24 mouse cellular contexts compared by ENCODE assay signal in the genomic region with DNA sequence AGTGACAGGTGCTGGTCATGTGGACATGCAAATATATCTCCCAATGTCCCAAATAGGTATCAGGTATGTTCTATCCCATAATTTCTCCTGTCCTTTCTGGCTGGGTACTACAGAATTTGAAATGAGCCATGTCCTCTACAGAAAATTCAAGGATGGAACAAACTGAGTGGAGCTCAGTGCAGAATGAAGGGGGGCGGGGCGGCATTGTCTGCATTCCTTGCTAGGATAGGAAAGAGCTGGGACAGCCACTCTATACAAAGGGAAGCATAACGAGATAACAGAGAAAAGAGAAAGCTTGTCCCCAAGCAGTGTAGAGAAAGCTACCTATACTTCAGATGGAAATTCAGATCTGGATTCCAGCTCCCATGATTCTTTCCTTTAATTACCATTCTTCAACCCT.
"Had no signal": no experiment of that assay in that cellular context is flagged by ENCODE, and none has a peak within 500 bp of the region (broad histone marks: within the 10 kb centered on the region; RNA-seq: fewer than 3 reads in every experiment).

No protein-coding gene starts in this region.

- H3K4me2 ChIP-seq: heart, embryonic 11.5 days; hindbrain, embryonic 13.5 days; hindbrain, embryonic 15.5 days; kidney, embryonic 15.5 days; limb, embryonic 12.5 days; liver, embryonic 11.5 days; liver, embryonic 13.5 days; liver, embryonic 15.5 days had no signal

- DNase-seq: gastrocnemius, postnatal 14 days; gastrocnemius, postnatal 36 days; heart, adult 18-20 months; heart, postnatal 14 days; kidney, adult 11 months; kidney, adult 2 months; kidney, adult 9 months; kidney, postnatal 14 days; kidney, postnatal 36 days; liver; liver, embryonic 13.5 days; liver, postnatal 0 days had no signal

- H3K4me1 ChIP-seq: liver, embryonic 13.5 days; liver, embryonic 15.5 days had no signal

- H3K36me3 ChIP-seq: hindbrain, embryonic 13.5 days; hindbrain, embryonic 15.5 days; kidney, embryonic 15.5 days; limb, embryonic 10.5 days; limb, embryonic 12.5 days; liver, embryonic 13.5 days; liver, embryonic 15.5 days had no signal

- ATAC-seq: hindbrain, postnatal 0 days; intestine, embryonic 16.5 days; liver, postnatal 0 days had no signal

- H3K4me3 ChIP-seq: hindbrain, embryonic 13.5 days; hindbrain, embryonic 15.5 days; kidney, embryonic 15.5 days; left cerebral cortex, adult 2 months; limb, embryonic 10.5 days; limb, embryonic 12.5 days; liver, embryonic 13.5 days; liver, embryonic 15.5 days had no signal

- H3K27me3 ChIP-seq: hindbrain, embryonic 13.5 days; hindbrain, embryonic 15.5 days; kidney, embryonic 15.5 days; limb, embryonic 12.5 days; liver, embryonic 13.5 days; liver, embryonic 15.5 days had no signal

- H3K27ac ChIP-seq: hindbrain, embryonic 13.5 days; hindbrain, embryonic 15.5 days; hindbrain, postnatal 0 days; kidney, embryonic 15.5 days; kidney, postnatal 0 days; left cerebral cortex, adult 2 months; limb, embryonic 10.5 days; limb, embryonic 12.5 days; liver, embryonic 13.5 days; liver, embryonic 15.5 days had no signal

- H3K9ac ChIP-seq: hindbrain, embryonic 13.5 days; hindbrain, embryonic 15.5 days; kidney, embryonic 15.5 days; limb, embryonic 12.5 days; liver, embryonic 13.5 days; liver, embryonic 15.5 days; liver, postnatal 0 days had no signal

- H3K9me3 ChIP-seq: hindbrain, embryonic 13.5 days; hindbrain, embryonic 15.5 days; kidney, embryonic 15.5 days; limb, embryonic 10.5 days; limb, embryonic 12.5 days; liver, embryonic 13.5 days; liver, embryonic 15.5 days had no signal
